ENCODE assay signal across 8 mouse cellular contexts in the genomic region with DNA sequence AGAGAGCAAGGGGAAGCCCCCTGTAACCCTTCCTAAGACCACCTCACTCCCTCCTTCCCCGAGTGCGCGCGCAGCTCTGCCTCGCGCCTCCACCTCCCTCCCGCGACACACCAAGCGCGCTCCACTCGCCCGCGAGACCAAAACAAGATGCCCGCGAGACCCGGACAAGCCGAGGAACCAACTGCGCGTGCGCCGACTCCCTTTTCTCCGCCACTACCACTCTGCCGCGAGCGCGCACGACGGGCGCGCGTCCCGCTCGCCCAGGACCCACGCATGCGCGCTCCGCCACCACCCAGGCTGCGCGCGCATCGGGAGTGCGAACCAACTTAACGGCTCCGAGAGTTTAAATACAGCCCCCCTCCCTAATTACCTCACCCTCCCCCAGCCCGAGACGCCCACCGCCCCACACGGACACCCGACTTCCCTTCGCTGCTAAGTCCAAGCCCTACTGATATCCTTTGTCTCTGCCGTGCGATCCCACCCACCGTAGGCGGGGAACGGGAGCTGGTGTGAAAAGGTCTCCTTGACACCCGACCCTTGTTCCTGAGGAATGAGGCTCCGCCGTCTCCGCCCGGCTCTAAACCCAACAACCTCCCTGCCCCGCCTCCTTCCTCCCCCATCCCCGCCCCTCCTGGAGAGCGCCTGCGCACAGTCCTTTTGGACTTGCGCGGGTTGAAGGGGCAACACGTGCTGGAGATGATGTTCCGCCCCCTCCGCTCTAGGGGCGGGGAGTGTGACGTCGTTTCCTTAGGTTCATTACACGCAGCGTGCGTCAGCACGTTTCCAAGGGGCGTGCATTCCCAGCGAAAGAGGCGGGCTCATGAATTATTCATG. TPM values are rescaled to one million over a fixed set of nuclear protein-coding genes. Genes with fewer than 3 reads are reported as not detected.
DNase-seq lines count a peak whose midpoint lies in the region; ATAC-seq and TF ChIP-seq lines count a peak whose summit lies in the region.

No protein-coding gene starts in this region.

- peak; percentile 89 for ATAC-seq in G1E (ENCODE audit: extremely low read depth, insufficient number of reproducible peaks, low FRiP score, poor library complexity, severe bottlenecking)
- ATAC-seq in forebrain, embryonic 16.5 days, result peak; percentile 85
- peak; percentile 80 for ATAC-seq in lung, embryonic 14.5 days (ENCODE audit: insufficient read depth)

- peak; percentile 96 for DNase-seq in G1E (ENCODE audit: low spot score)
- peak; percentile 99 to 100 for DNase-seq in cerebellum, adult 18-20 months
- peak; percentile 98 for DNase-seq in heart, postnatal 36 days
- DNase-seq in layer of hippocampus, adult 2 months (ENCODE audit: low spot score in 2 of 2), result peak; percentile 99
- peak; percentile 100 for DNase-seq in lung, embryonic 14.5 days
- peak; percentile 98 for DNase-seq in thymus, adult 2 months

- peak overlapping the region; percentile 91 for H3K9ac ChIP-seq in forebrain, embryonic 16.5 days (replicated peaks; ENCODE audit: low read depth, low read length)
- H3K9ac ChIP-seq in lung, embryonic 14.5 days, result peak overlapping the region; percentile 95

- H3K27me3 ChIP-seq in G1E (ENCODE audit: insufficient read depth, low read length), result peaks cover 4% of the 10 kb centered on the region; the same call in 1 of the 2 replicates
- H3K27me3 ChIP-seq in forebrain, embryonic 16.5 days (replicated peaks; ENCODE audit: control insufficient read depth, insufficient read depth, low read length), result peaks cover 6% of the 10 kb centered on the region; the same call in 1 of the 2 replicates
- no peaks in the 10 kb centered on the region for H3K27me3 ChIP-seq in lung, embryonic 14.5 days (ENCODE audit: insufficient read depth, low read length)
- no peaks in the 10 kb centered on the region for H3K27me3 ChIP-seq in thymus, adult 2 months (ENCODE audit: control insufficient read depth, insufficient read depth, low read length)

- H3K4me3 ChIP-seq in G1E (ENCODE audit: low read depth, low read length), result peak overlapping the region; percentile 78
- H3K4me3 ChIP-seq in forebrain, embryonic 16.5 days (replicated peaks; ENCODE audit: low read length), result peak overlapping the region; percentile 81
- H3K4me3 ChIP-seq in layer of hippocampus, adult 2 months, result peak overlapping the region; percentile 79
- peak overlapping the region; percentile 85 for H3K4me3 ChIP-seq in lung, embryonic 14.5 days (ENCODE audit: low read depth, low read length)
- H3K4me3 ChIP-seq in olfactory bulb, adult 2 months (ENCODE audit: insufficient read depth, low read depth, low read length), result peak overlapping the region; percentile 81
- H3K4me3 ChIP-seq in thymus, adult 2 months (ENCODE audit: control insufficient read depth, insufficient read depth, low read length), result peak overlapping the region; percentile 64

- H3K27ac ChIP-seq in forebrain, embryonic 16.5 days (ENCODE audit: low read length), result peak overlapping the region; percentile 96
- peak overlapping the region; percentile 98 for H3K27ac ChIP-seq in layer of hippocampus, adult 2 months
- peak overlapping the region; percentile 98 for H3K27ac ChIP-seq in lung, embryonic 14.5 days (ENCODE audit: low read depth)
- H3K27ac ChIP-seq in olfactory bulb, adult 2 months (ENCODE audit: insufficient read depth, low read depth, low read length), result peak overlapping the region; percentile 97
- peak overlapping the region; percentile 90 for H3K27ac ChIP-seq in thymus, adult 2 months (ENCODE audit: control insufficient read depth, insufficient read depth, low read length)

- intact Hi-C loops in heart, postnatal 36 days (cut with DNase I), result no loop called here

- H3K9me3 ChIP-seq in G1E (replicated peaks), result peaks cover 5% of the 10 kb centered on the region
- H3K9me3 ChIP-seq in forebrain, embryonic 16.5 days (ENCODE audit: control insufficient read depth, low read length), result no peaks in the 10 kb centered on the region
- H3K9me3 ChIP-seq in lung, embryonic 14.5 days (ENCODE audit: low read depth, low read length), result no peaks in the 10 kb centered on the region

- TF ChIP-seq POLR2A in olfactory bulb, adult 2 months (IDR thresholded peaks at IDR 0.05; ENCODE audit: insufficient read depth, low read depth, low read length), result peak; percentile 82
- peak; percentile 91 for TF ChIP-seq POLR2A in thymus, adult 2 months (IDR thresholded peaks at IDR 0.05; ENCODE audit: control insufficient read depth, extremely low read depth, insufficient read depth, low read length, poor library complexity)

- TF ChIP-seq CTCF in G1E (IDR thresholded peaks at IDR 0.05; ENCODE audit: low read depth, low read length), result no peak
- TF ChIP-seq CTCF in layer of hippocampus, adult 2 months (conservative IDR thresholded peaks at IDR 0.05), result no peak
- TF ChIP-seq CTCF in lung, embryonic 14.5 days (IDR thresholded peaks at IDR 0.05; ENCODE audit: low read depth), result no peak
- TF ChIP-seq CTCF in olfactory bulb, adult 2 months (IDR thresholded peaks at IDR 0.05; ENCODE audit: insufficient read depth, low read depth, low read length), result 0 out of 2 replicates have a peak, but pooled peaks have one; percentile 23
- TF ChIP-seq CTCF in thymus, adult 2 months (IDR thresholded peaks at IDR 0.05; ENCODE audit: borderline replicate concordance, control insufficient read depth, extremely low read depth, insufficient read depth, low read length, poor library complexity), result peak; percentile 66; the same call in 1 of the 2 replicates

- peak overlapping the region; percentile 93 for H3K4me2 ChIP-seq in forebrain, embryonic 16.5 days (ENCODE audit: low read length)
- peak overlapping the region; percentile 97 for H3K4me2 ChIP-seq in lung, embryonic 14.5 days

- H3K4me1 ChIP-seq in G1E (ENCODE audit: insufficient read depth, low read depth, low read length), result peaks cover 53% of the 10 kb centered on the region
- H3K4me1 ChIP-seq in forebrain, embryonic 16.5 days (replicated peaks; ENCODE audit: control insufficient read depth, insufficient read depth, low read length), result peaks cover 36% of the 10 kb centered on the region
- peaks cover 22% of the 10 kb centered on the region for H3K4me1 ChIP-seq in lung, embryonic 14.5 days (ENCODE audit: insufficient read depth)
- peaks cover 38% of the 10 kb centered on the region for H3K4me1 ChIP-seq in olfactory bulb, adult 2 months (ENCODE audit: control insufficient read depth, insufficient read depth, low read length)
- peaks cover 25% of the 10 kb centered on the region for H3K4me1 ChIP-seq in thymus, adult 2 months (replicated peaks; ENCODE audit: control insufficient read depth, insufficient read depth, low read length)

- H3K36me3 ChIP-seq in G1E (replicated peaks), result peaks cover 41% of the 10 kb centered on the region
- H3K36me3 ChIP-seq in forebrain, embryonic 16.5 days (ENCODE audit: control insufficient read depth, insufficient read depth), result peaks cover 10% of the 10 kb centered on the region
- peaks cover 36% of the 10 kb centered on the region for H3K36me3 ChIP-seq in lung, embryonic 14.5 days (ENCODE audit: insufficient read depth)
- H3K36me3 ChIP-seq in thymus, adult 2 months (ENCODE audit: control insufficient read depth, insufficient read depth, low read length), result peaks cover 15% of the 10 kb centered on the region

- WGBS in forebrain, embryonic 16.5 days, result under 1% methylated on average over 76 of the region's 79 CpGs
- WGBS in lung, embryonic 14.5 days, result under 1% methylated on average over 79 of the region's 79 CpGs
- under 1% methylated on average over 79 of the region's 79 CpGs for WGBS in olfactory bulb, adult 2 months
- under 1% methylated on average over 79 of the region's 79 CpGs for WGBS in thymus, adult 2 months

RNA-seq across cellular contexts. Expression of a gene that starts 1.1 kb away (rescaled TPM):
- 51.3 and 53.9 TPM in 2 replicates for total RNA-seq in G1E (2014; fragmentation: Nextera tagmentation)
- total RNA-seq in G1E (2017), result 22.3 and 27.8 TPM in 2 replicates
- 173 and 216 TPM in 2 replicates for polyA plus RNA-seq in G1E (2012)
- polyA plus RNA-seq in forebrain, embryonic 16.5 days (2015; fragmentation: Nextera tagmentation; extraction: Ambion mirVana), result 10.2 and 11.9 TPM in 2 replicates
- total RNA-seq in heart, postnatal 36 days (2021), result 10 to 100 TPM; 25.6 to 35.3 TPM
- 10 to 100 TPM; 43.6 to 49.2 TPM for total RNA-seq in layer of hippocampus, adult 2 months (2021)
- polyA plus RNA-seq in lung, embryonic 14.5 days (2014; fragmentation: Nextera tagmentation; extraction: Ambion mirVana), result 13.1 and 14.5 TPM in 2 replicates
- not detected in 2 replicates for polyA plus RNA-seq in olfactory bulb, adult 2 months (2012; ENCODE audit: insufficient read depth, insufficient read length, low replicate concordance, missing spikeins)
- 81.9 and 87.5 TPM in 2 replicates for polyA plus RNA-seq in thymus, adult 2 months (2012; rRNA removed)

RNA-seq across cellular contexts. Expression of a gene that starts 1.3 kb away (rescaled TPM):
- total RNA-seq in G1E (2014; fragmentation: Nextera tagmentation), result 8.4 and 9.9 TPM in 2 replicates
- 10.5 and 12.9 TPM in 2 replicates for total RNA-seq in G1E (2017)
- 0.15 and 0.34 TPM in 2 replicates for polyA plus RNA-seq in G1E (2012)
- polyA plus RNA-seq in forebrain, embryonic 16.5 days (2015; fragmentation: Nextera tagmentation; extraction: Ambion mirVana), result 11.1 and 11.2 TPM in 2 replicates
- total RNA-seq in heart, postnatal 36 days (2021), result under 1 TPM; 0.36 to 0.49 TPM
- 1 to 10 TPM; 5.7 to 8.1 TPM for total RNA-seq in layer of hippocampus, adult 2 months (2021)
- polyA plus RNA-seq in lung, embryonic 14.5 days (2014; fragmentation: Nextera tagmentation; extraction: Ambion mirVana), result 25.9 and 26.1 TPM in 2 replicates
- not detected in 2 replicates for polyA plus RNA-seq in olfactory bulb, adult 2 months (2012; ENCODE audit: insufficient read depth, insufficient read length, low replicate concordance, missing spikeins)
- polyA plus RNA-seq in thymus, adult 2 months (2012; rRNA removed), result 4.6 TPM in 2 replicates

RNA-seq across cellular contexts. Expression of a gene that starts 7.7 kb away (rescaled TPM):
- total RNA-seq in G1E (2014; fragmentation: Nextera tagmentation) (202 and 204 TPM in 2 replicates), G1E (2017) (28.2 and 35.6 TPM in 2 replicates)
- 121 and 153 TPM in 2 replicates for polyA plus RNA-seq in G1E (2012)
- 28.7 and 34.4 TPM in 2 replicates for polyA plus RNA-seq in forebrain, embryonic 16.5 days (2015; fragmentation: Nextera tagmentation; extraction: Ambion mirVana)
- total RNA-seq in heart, postnatal 36 days (2021), result 10 to 100 TPM; 10.7 to 12.3 TPM
- total RNA-seq in layer of hippocampus, adult 2 months (2021), result 10 to 100 TPM; 19.8 to 25.4 TPM
- polyA plus RNA-seq in lung, embryonic 14.5 days (2014; fragmentation: Nextera tagmentation; extraction: Ambion mirVana), result 33.7 and 40.9 TPM in 2 replicates
- not detected in 2 replicates for polyA plus RNA-seq in olfactory bulb, adult 2 months (2012; ENCODE audit: insufficient read depth, insufficient read length, low replicate concordance, missing spikeins)
- polyA plus RNA-seq in thymus, adult 2 months (2012; rRNA removed), result 101 and 120 TPM in 2 replicates

RNA-seq across cellular contexts. Expression of a gene that starts 40.8 kb away (rescaled TPM):
- 90.8 and 114 TPM in 2 replicates for total RNA-seq in G1E (2014; fragmentation: Nextera tagmentation)
- total RNA-seq in G1E (2017), result 74.5 and 93.5 TPM in 2 replicates
- 404 and 491 TPM in 2 replicates for polyA plus RNA-seq in G1E (2012)
- 69.1 and 72.2 TPM in 2 replicates for polyA plus RNA-seq in forebrain, embryonic 16.5 days (2015; fragmentation: Nextera tagmentation; extraction: Ambion mirVana)
- total RNA-seq in heart, postnatal 36 days (2021), result 100 to 1,000 TPM; 260 to 268 TPM
- 100 to 1,000 TPM; 160 to 174 TPM for total RNA-seq in layer of hippocampus, adult 2 months (2021)
- 127 TPM in 2 replicates for polyA plus RNA-seq in lung, embryonic 14.5 days (2014; fragmentation: Nextera tagmentation; extraction: Ambion mirVana)
- 483 TPM in 1 of 2 replicates, not detected in the other for polyA plus RNA-seq in olfactory bulb, adult 2 months (2012; ENCODE audit: insufficient read depth, insufficient read length, low replicate concordance, missing spikeins)
- 670 and 672 TPM in 2 replicates for polyA plus RNA-seq in thymus, adult 2 months (2012; rRNA removed)

RNA-seq across cellular contexts. Expression of a gene that starts 44.9 kb away (rescaled TPM):
- 0.90 and 1.0 TPM in 2 replicates for total RNA-seq in G1E (2014; fragmentation: Nextera tagmentation)
- 0.38 and 0.70 TPM in 2 replicates for total RNA-seq in G1E (2017)
- polyA plus RNA-seq in G1E (2012), result 2.8 and 3.0 TPM in 2 replicates
- 52.3 and 59.8 TPM in 2 replicates for polyA plus RNA-seq in forebrain, embryonic 16.5 days (2015; fragmentation: Nextera tagmentation; extraction: Ambion mirVana)
- total RNA-seq in heart, postnatal 36 days (2021), result 1 to 10 TPM in 1 of 2 experiments, under 1 TPM in 1; 0.81 to 1.1 TPM
- total RNA-seq in layer of hippocampus, adult 2 months (2021), result 10 to 100 TPM; 70.4 to 72.5 TPM
- 0.91 and 0.93 TPM in 2 replicates for polyA plus RNA-seq in lung, embryonic 14.5 days (2014; fragmentation: Nextera tagmentation; extraction: Ambion mirVana)
- not detected in 2 replicates for polyA plus RNA-seq in olfactory bulb, adult 2 months (2012; ENCODE audit: insufficient read depth, insufficient read length, low replicate concordance, missing spikeins)
- 97.2 and 110 TPM in 2 replicates for polyA plus RNA-seq in thymus, adult 2 months (2012; rRNA removed)

Comparison
In these comparisons a context has a peak if more than half of its experiments do, and no peak if none do; other contexts are left out.
1. Peak in every context shown above with its lines: DNase-seq, ATAC-seq, H3K4me3 ChIP-seq and H3K27ac ChIP-seq.
2. CTCF ChIP-seq: peak in olfactory bulb, adult 2 months (single experiment) and thymus, adult 2 months (single experiment); none in G1E (single experiment), layer of hippocampus, adult 2 months (single experiment) and lung, embryonic 14.5 days (single experiment).